Mouse (Mus musculus): Measurements from ENCODE around the gene Pofut1. TPM values are rescaled to one million over a fixed set of nuclear protein-coding genes. Genes with fewer than 3 reads are reported as not detected.

The Pofut1 gene
- polyA plus RNA-seq, 1 experiment = 18.7 TPM

GRCm38 (mm10) chr2:153319036-153319643 lies 77.8 kb downstream of the Pofut1 start:
- Histone ChIP-seq H3K4me3 (ENCODE audit: extremely low read depth, insufficient read depth, insufficient read length) (no peak overlapping the region), H3K4me1 (ENCODE audit: control insufficient read depth, insufficient read depth, insufficient read length) (peaks cover 7% of the 10 kb centered on the region; the same call in 1 of the 2 replicates), H3K27ac (ENCODE audit: insufficient read depth, low read length) (peak overlapping the region; percentile 65), H3K36me3 (ENCODE audit: control insufficient read depth, insufficient read depth, low read length) (peaks cover 9% of the 10 kb centered on the region), H3K27me3 (ENCODE audit: control insufficient read depth, insufficient read depth, low read length) (no peaks in the 10 kb centered on the region)
- WGBS = 34% methylated on average over 8 of the region's 8 CpGs
- no peak for TF ChIP-seq POLR2A (IDR thresholded peaks at IDR 0.05; ENCODE audit: low read depth, low read length)
- TF ChIP-seq CTCF (IDR thresholded peaks at IDR 0.05; ENCODE audit: extremely low read depth, insufficient read depth, insufficient read length, insufficient replicate concordance) = no peak
- no peak for DNase-seq (ENCODE audit: low read depth in 1 of 2, low spot score in 2 of 2)

Other genes with a start within 250 kb of the Pofut1 start
- gene Pdrg1, start 226.1 kb upstream of the Pofut1 start, polyA plus RNA-seq (2012; rRNA removed) = 38.8 TPM in 2 replicates
- not detected in 2 replicates for gene Xkr7, start 209.7 kb upstream of the Pofut1 start, polyA plus RNA-seq (2012; rRNA removed)
- 17.5 and 19.2 TPM in 2 replicates for gene Ccm2l, start 175.6 kb upstream of the Pofut1 start, polyA plus RNA-seq (2012; rRNA removed)
- gene Hck, start 133.1 kb upstream of the Pofut1 start, polyA plus RNA-seq (2012; rRNA removed) = 78.9 and 92.2 TPM in 2 replicates
- 21.8 and 22.0 TPM in 2 replicates for gene Tm9sf4, start 80.2 kb upstream of the Pofut1 start, polyA plus RNA-seq (2012; rRNA removed)
- 16.1 and 20.0 TPM in 2 replicates for gene Tspyl3, start 16.1 kb upstream of the Pofut1 start, polyA plus RNA-seq (2012; rRNA removed)
- 10.7 and 11.3 TPM in 2 replicates for gene Plagl2, start 107 bp upstream of the Pofut1 start, polyA plus RNA-seq (2012; rRNA removed)
- gene Kif3b, start 49.9 kb downstream of the Pofut1 start, polyA plus RNA-seq (2012; rRNA removed) = 5.1 and 5.6 TPM in 2 replicates
- gene Asxl1, start 104.3 kb downstream of the Pofut1 start, polyA plus RNA-seq (2012; rRNA removed) = 9.9 and 10.0 TPM in 2 replicates